Mouse (Mus musculus) spleen, postnatal 10 days (tissue): ENCODE measurements around the gene Avpr1b.

Source experiments
- DNase-seq, 2 experiments: peaks; one replicate each; pipeline ENCODE4 v3.0.0; 2021 to 2022; ENCODE audit warnings: low spot score in 2 of 2

The Avpr1b gene

GRCm38 (mm10) chr1:131598905-131599304, at the start of gene Avpr1b:
Gene Avpr1b, plus strand, starts transcription at chr1:131599239.
- DNase-seq: no peak

GRCm38 (mm10) chr1:131551956-131552355, 47.1 kb upstream of the Avpr1b start:
- no peak for DNase-seq

GRCm38 (mm10) chr1:131553428-131553827, 45.6 kb upstream of the Avpr1b start:
- DNase-seq: no peak

- DNase-seq: peak; percentile 38 to 81
Measured at GRCm38 (mm10) chr1:131555042-131555812, 43.8 kb upstream of the Avpr1b start.

- DNase-seq: no peak
Measured at GRCm38 (mm10) chr1:131560500-131560899, 38.5 kb upstream of the Avpr1b start.

GRCm38 (mm10) chr1:131562081-131562480, 37.0 kb upstream of the Avpr1b start:
- DNase-seq: no peak

- DNase-seq: peak; percentile 20 to 60
Measured at GRCm38 (mm10) chr1:131566056-131566455, 33.0 kb upstream of the Avpr1b start.

GRCm38 (mm10) chr1:131569721-131570120, 29.3 kb upstream of the Avpr1b start:
- no peak for DNase-seq

GRCm38 (mm10) chr1:131570391-131570790, 28.6 kb upstream of the Avpr1b start:
- DNase-seq: no peak

- peak in 1 of 2 experiments; percentile 51 for DNase-seq
Measured at GRCm38 (mm10) chr1:131573721-131574120, 25.3 kb upstream of the Avpr1b start.

- no peak for DNase-seq
Measured at GRCm38 (mm10) chr1:131578943-131579680, 19.9 kb upstream of the Avpr1b start.

- DNase-seq: no peak
Measured at GRCm38 (mm10) chr1:131580389-131580788, 18.6 kb upstream of the Avpr1b start.

- no peak for DNase-seq
Measured at GRCm38 (mm10) chr1:131583598-131583997, 15.4 kb upstream of the Avpr1b start.

- no peak for DNase-seq
Measured at GRCm38 (mm10) chr1:131586836-131587235, 12.2 kb upstream of the Avpr1b start.

- peak in 1 of 2 experiments; percentile 32 for DNase-seq
Measured at GRCm38 (mm10) chr1:131600314-131600713, 1.3 kb downstream of the Avpr1b start.

GRCm38 (mm10) chr1:131606719-131607118, 7.7 kb downstream of the Avpr1b start:
- no peak for DNase-seq

GRCm38 (mm10) chr1:131612556-131613155, 13.6 kb downstream of the Avpr1b start:
- DNase-seq: peak in 1 of 2 experiments; percentile 62

- peak; percentile 87 to 97 for DNase-seq
Measured at GRCm38 (mm10) chr1:131613361-131614133, 14.5 kb downstream of the Avpr1b start.

GRCm38 (mm10) chr1:131614641-131615040, 15.6 kb downstream of the Avpr1b start:
- no peak for DNase-seq

- no peak for DNase-seq
Measured at GRCm38 (mm10) chr1:131616131-131616530, 17.1 kb downstream of the Avpr1b start.

GRCm38 (mm10) chr1:131616546-131617220, 17.6 kb downstream of the Avpr1b start:
- no peak for DNase-seq
